Mouse (Mus musculus): ENCODE data around the gene Gsg1l. TPM values are rescaled to one million over a fixed set of nuclear protein-coding genes. Genes with fewer than 3 reads are reported as not detected.

Gsg1l gene
- polyA plus RNA-seq, 1 experiment from 2014 or later, result 1.4 TPM

GRCm38 (mm10) chr7:126045077-126045476, 37.1 kb downstream of the Gsg1l start:
- no peak overlapping the region for H3K9ac ChIP-seq
- no peaks in the 10 kb centered on the region for H3K27me3 ChIP-seq
- H3K4me2 ChIP-seq (replicated peaks), result no peak overlapping the region
- no peak overlapping the region for H3K27ac ChIP-seq
- H3K4me1 ChIP-seq, result no peaks in the 10 kb centered on the region
- H3K36me3 ChIP-seq, result no peaks in the 10 kb centered on the region
- H3K9me3 ChIP-seq, result no peaks in the 10 kb centered on the region
- no peak for ATAC-seq (ENCODE audit: insufficient number of reproducible peaks, insufficient read depth, low FRiP score, low TSS enrichment)
- 88% methylated on average over 6 of the region's 6 CpGs for WGBS
- H3K4me3 ChIP-seq, result no peak overlapping the region

- no peak overlapping the region for H3K4me2 ChIP-seq (replicated peaks)
- H3K27me3 ChIP-seq, result no peaks in the 10 kb centered on the region
- H3K4me3 ChIP-seq, result no peak overlapping the region
- WGBS, result 54% methylated on average over 3 of the region's 3 CpGs
- peaks cover 16% of the 10 kb centered on the region; the same call in 1 of the 2 replicates for H3K4me1 ChIP-seq
- H3K9me3 ChIP-seq, result no peaks in the 10 kb centered on the region
- no peak for ATAC-seq (ENCODE audit: insufficient number of reproducible peaks, insufficient read depth, low FRiP score, low TSS enrichment)
- no peaks in the 10 kb centered on the region for H3K36me3 ChIP-seq
- no peak overlapping the region for H3K27ac ChIP-seq
- no peak overlapping the region for H3K9ac ChIP-seq
Observed at GRCm38 (mm10) chr7:126042306-126042705, 39.9 kb downstream of the Gsg1l start.

- Histone ChIP-seq H3K9ac (no peak overlapping the region), H3K27ac (no peak overlapping the region), H3K27me3 (no peaks in the 10 kb centered on the region), H3K4me2 (replicated peaks) (no peak overlapping the region), H3K36me3 (no peaks in the 10 kb centered on the region), H3K4me3 (no peak overlapping the region), H3K9me3 (no peaks in the 10 kb centered on the region), H3K4me1 (peaks cover 16% of the 10 kb centered on the region; the same call in 1 of the 2 replicates)
- WGBS, result 77% methylated on average over 18 of the region's 18 CpGs
- ATAC-seq (ENCODE audit: insufficient number of reproducible peaks, insufficient read depth, low FRiP score, low TSS enrichment), result no peak
Observed at GRCm38 (mm10) chr7:126040794-126041526, 41.3 kb downstream of the Gsg1l start.

- ATAC-seq (ENCODE audit: insufficient number of reproducible peaks, insufficient read depth, low FRiP score, low TSS enrichment), result no peak
- Histone ChIP-seq H3K9ac (no peak overlapping the region), H3K9me3 (no peaks in the 10 kb centered on the region), H3K4me3 (no peak overlapping the region), H3K4me1 (peaks cover 22% of the 10 kb centered on the region), H3K27ac (no peak overlapping the region), H3K4me2 (replicated peaks) (no peak overlapping the region), H3K36me3 (no peaks in the 10 kb centered on the region), H3K27me3 (no peaks in the 10 kb centered on the region; the same call in 1 of the 2 replicates)
- 90% methylated on average over 5 of the region's 5 CpGs for WGBS
Observed at GRCm38 (mm10) chr7:126039847-126040246, 42.4 kb downstream of the Gsg1l start.

GRCm38 (mm10) chr7:126039247-126039835, 42.9 kb downstream of the Gsg1l start:
- 89% methylated on average over 5 of the region's 5 CpGs for WGBS
- peak overlapping the region; percentile 47; the same call in 1 of the 2 replicates for H3K27ac ChIP-seq
- no peak; the same call in 1 of the 2 replicates for ATAC-seq (ENCODE audit: insufficient number of reproducible peaks, insufficient read depth, low FRiP score, low TSS enrichment)
- no peak overlapping the region for H3K4me2 ChIP-seq (replicated peaks)
- no peaks in the 10 kb centered on the region; the same call in 1 of the 2 replicates for H3K27me3 ChIP-seq
- H3K9ac ChIP-seq, result no peak overlapping the region
- H3K4me3 ChIP-seq, result no peak overlapping the region
- no peaks in the 10 kb centered on the region for H3K9me3 ChIP-seq
- peaks cover 27% of the 10 kb centered on the region for H3K4me1 ChIP-seq
- H3K36me3 ChIP-seq, result no peaks in the 10 kb centered on the region

GRCm38 (mm10) chr7:126038366-126039246, 43.6 kb downstream of the Gsg1l start:
- Histone ChIP-seq H3K4me1 (peaks cover 28% of the 10 kb centered on the region), H3K9ac (no peak overlapping the region), H3K4me3 (no peak overlapping the region), H3K27me3 (no peaks in the 10 kb centered on the region; the same call in 1 of the 2 replicates), H3K27ac (peak overlapping the region; percentile 47), H3K4me2 (replicated peaks) (peak overlapping the region; percentile 11; the same call in 1 of the 2 replicates), H3K36me3 (no peaks in the 10 kb centered on the region), H3K9me3 (no peaks in the 10 kb centered on the region)
- ATAC-seq (ENCODE audit: insufficient number of reproducible peaks, insufficient read depth, low FRiP score, low TSS enrichment), result no peak
- 36% methylated on average over 25 of the region's 25 CpGs for WGBS

- H3K27ac ChIP-seq, result no peak overlapping the region
- no peak overlapping the region for H3K9ac ChIP-seq
- H3K36me3 ChIP-seq, result no peaks in the 10 kb centered on the region
- peaks cover 28% of the 10 kb centered on the region for H3K4me1 ChIP-seq
- 62% methylated on average over 3 of the region's 3 CpGs for WGBS
- no peak for ATAC-seq (ENCODE audit: insufficient number of reproducible peaks, insufficient read depth, low FRiP score, low TSS enrichment)
- peaks cover 2% of the 10 kb centered on the region; the same call in 1 of the 2 replicates for H3K27me3 ChIP-seq
- H3K4me2 ChIP-seq (replicated peaks), result no peak overlapping the region
- H3K4me3 ChIP-seq, result no peak overlapping the region
- H3K9me3 ChIP-seq, result no peaks in the 10 kb centered on the region
Observed at GRCm38 (mm10) chr7:126035332-126035731, 46.9 kb downstream of the Gsg1l start.

- H3K9ac ChIP-seq, result no peak overlapping the region
- H3K27me3 ChIP-seq, result peaks cover 2% of the 10 kb centered on the region; the same call in 1 of the 2 replicates
- no peaks in the 10 kb centered on the region for H3K9me3 ChIP-seq
- WGBS, result 85% methylated on average over 5 of the region's 5 CpGs
- H3K4me1 ChIP-seq, result peaks cover 13% of the 10 kb centered on the region
- no peak for ATAC-seq (ENCODE audit: insufficient number of reproducible peaks, insufficient read depth, low FRiP score, low TSS enrichment)
- no peak overlapping the region for H3K4me3 ChIP-seq
- no peak overlapping the region for H3K4me2 ChIP-seq (replicated peaks)
- H3K36me3 ChIP-seq, result no peaks in the 10 kb centered on the region
- no peak overlapping the region for H3K27ac ChIP-seq
Observed at GRCm38 (mm10) chr7:126032776-126033209, 49.4 kb downstream of the Gsg1l start.

- 84% methylated on average over 3 of the region's 3 CpGs for WGBS
- no peak for ATAC-seq (ENCODE audit: insufficient number of reproducible peaks, insufficient read depth, low FRiP score, low TSS enrichment)
- Histone ChIP-seq H3K36me3 (no peaks in the 10 kb centered on the region), H3K9ac (no peak overlapping the region), H3K27ac (no peak overlapping the region), H3K4me1 (peaks cover 12% of the 10 kb centered on the region), H3K4me3 (no peak overlapping the region), H3K4me2 (replicated peaks) (no peak overlapping the region), H3K9me3 (no peaks in the 10 kb centered on the region), H3K27me3 (peaks cover 2% of the 10 kb centered on the region; the same call in 1 of the 2 replicates)
Observed at GRCm38 (mm10) chr7:126032365-126032755, 49.9 kb downstream of the Gsg1l start.

GRCm38 (mm10) chr7:126031598-126032364, 50.4 kb downstream of the Gsg1l start:
- H3K36me3 ChIP-seq, result no peaks in the 10 kb centered on the region
- H3K27ac ChIP-seq, result no peak overlapping the region

GRCm38 (mm10) chr7:126027410-126027809, 54.8 kb downstream of the Gsg1l start:
- Histone ChIP-seq H3K9me3 (no peaks in the 10 kb centered on the region), H3K27ac (no peak overlapping the region), H3K4me1 (no peaks in the 10 kb centered on the region), H3K4me2 (replicated peaks) (no peak overlapping the region), H3K9ac (no peak overlapping the region), H3K4me3 (no peak overlapping the region), H3K27me3 (no peaks in the 10 kb centered on the region), H3K36me3 (no peaks in the 10 kb centered on the region)
- ATAC-seq (ENCODE audit: insufficient number of reproducible peaks, insufficient read depth, low FRiP score, low TSS enrichment), result no peak
- WGBS, result 38% methylated on average over 1 of the region's 1 CpGs

More at GRCm38 (mm10) chr7:126031598-126032364, 50.4 kb downstream of the Gsg1l start:
- Histone ChIP-seq H3K4me1 (peaks cover 12% of the 10 kb centered on the region), H3K4me2 (replicated peaks) (no peak overlapping the region), H3K27me3 (peaks cover 2% of the 10 kb centered on the region; the same call in 1 of the 2 replicates), H3K4me3 (no peak overlapping the region), H3K9ac (no peak overlapping the region), H3K9me3 (no peaks in the 10 kb centered on the region)
- 71% methylated on average over 10 of the region's 10 CpGs for WGBS
- 0 out of 2 replicates have a peak, but pooled peaks have one; percentile 49 for ATAC-seq (ENCODE audit: insufficient number of reproducible peaks, insufficient read depth, low FRiP score, low TSS enrichment)

All from embryonic facial prominence, embryonic 12.5 days (tissue).